Mouse (Mus musculus): Measurements from ENCODE around the gene Usp21.

- no peak for TF ChIP-seq CTCF (IDR thresholded peaks at IDR 0.05; ENCODE audit: borderline replicate concordance, insufficient read depth, low read length)
- TF ChIP-seq POLR2A (IDR thresholded peaks at IDR 0.05; ENCODE audit: low read depth, low read length): no peak
Observed at GRCm38 (mm10) chr1:171286517-171286916, 1.3 kb downstream of the Usp21 start.

Data from embryonic fibroblast, embryonic 13.5 days (primary cell).